Mouse (Mus musculus) liver (tissue): ENCODE measurements around the gene Trpt1.

Experiments
- DNase-seq: peaks from one replicate; pipeline ENCODE4 v3.0.0-alpha.2; 2020; ENCODE audit warnings: mixed read lengths

Trpt1 gene

DNA sequence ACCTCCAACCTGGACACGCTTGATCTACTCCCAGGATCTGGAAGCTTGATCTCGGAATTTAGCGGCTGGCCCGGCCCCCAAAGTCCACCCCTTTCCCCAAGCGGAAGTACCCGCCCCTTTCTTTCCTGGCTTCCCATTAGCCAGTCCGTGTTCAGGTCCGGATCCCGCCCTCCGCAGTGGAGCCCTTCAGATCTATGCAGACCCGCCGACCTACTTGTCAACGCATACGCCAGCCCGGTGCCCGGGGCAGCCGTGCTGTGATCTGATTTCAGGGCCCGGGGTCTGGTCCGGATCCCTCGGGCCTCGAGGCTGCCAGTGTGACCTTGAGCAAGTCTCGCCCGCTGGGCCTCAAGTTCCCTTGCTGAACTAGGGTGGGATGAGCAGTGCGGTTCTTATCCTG lies at the start of gene Trpt1, which contains the start of gene Nudt22:
Gene Trpt1, plus strand, starts transcription at position 126 of the 400 bp plus-strand sequence.
Gene Nudt22, minus strand, starts transcription at position 112 of the 400 bp plus-strand sequence.
- DNase-seq = peak; percentile 91

DNA sequence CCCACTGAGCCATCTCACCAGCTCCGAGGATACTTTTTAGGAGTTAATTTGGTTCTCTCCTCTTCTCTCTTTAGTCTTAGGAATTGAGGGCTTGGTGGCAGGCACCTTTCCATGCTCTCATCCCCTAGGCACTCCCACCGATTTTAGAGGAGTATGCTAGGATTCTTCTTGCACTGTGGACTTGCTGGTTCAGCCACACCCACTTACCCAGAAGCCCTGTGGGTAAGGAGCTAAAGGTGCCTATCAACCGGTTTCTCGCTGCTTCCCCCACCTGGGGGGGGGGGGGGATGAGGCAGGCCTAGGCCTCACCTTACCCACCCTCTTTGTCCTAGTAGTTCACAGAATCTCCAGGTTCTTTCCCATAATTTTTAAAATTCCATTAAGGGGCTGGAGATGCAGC lies 48.2 kb upstream of the Trpt1 start:
- DNase-seq = no peak

DNA sequence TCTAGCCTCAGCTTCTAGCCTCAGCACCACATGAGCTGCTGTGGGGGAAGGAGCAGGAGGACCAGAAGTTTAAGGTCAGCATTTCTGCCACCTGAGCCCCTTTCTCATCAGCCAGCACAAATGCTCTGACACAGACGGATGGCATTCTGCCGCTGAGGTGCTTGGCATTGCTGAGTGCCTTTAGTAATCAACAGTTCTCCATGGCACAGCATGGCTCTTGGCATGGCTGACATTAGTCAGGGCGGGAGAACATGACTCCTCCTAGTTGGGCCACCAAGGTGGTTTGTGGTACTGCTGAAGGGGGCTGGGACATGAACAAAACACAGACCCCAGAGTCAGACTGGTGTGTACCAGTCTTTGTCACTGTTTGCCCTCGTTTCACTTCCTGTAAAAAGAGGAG lies 47.7 kb upstream of the Trpt1 start:
- DNase-seq = no peak

DNA sequence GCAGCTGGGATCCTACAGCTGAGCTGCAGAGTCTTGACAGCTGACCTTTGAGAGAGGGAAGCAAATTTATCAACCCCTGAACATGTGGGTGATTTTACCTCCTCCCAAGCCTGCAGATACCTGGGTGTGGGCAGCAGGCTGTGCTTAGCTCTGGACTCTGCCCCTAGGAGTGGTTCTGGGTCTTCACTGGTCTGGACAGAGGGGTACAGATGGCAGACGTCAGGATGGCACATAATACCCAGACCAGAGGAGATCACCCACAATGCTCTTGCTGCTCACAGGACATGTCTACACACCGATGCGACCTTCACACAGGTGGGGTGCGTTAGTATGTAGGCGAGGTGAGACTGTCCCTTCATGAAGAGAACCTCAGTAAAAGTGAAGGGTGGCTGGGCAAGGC lies 46.4 kb upstream of the Trpt1 start:
- no peak for DNase-seq

DNA sequence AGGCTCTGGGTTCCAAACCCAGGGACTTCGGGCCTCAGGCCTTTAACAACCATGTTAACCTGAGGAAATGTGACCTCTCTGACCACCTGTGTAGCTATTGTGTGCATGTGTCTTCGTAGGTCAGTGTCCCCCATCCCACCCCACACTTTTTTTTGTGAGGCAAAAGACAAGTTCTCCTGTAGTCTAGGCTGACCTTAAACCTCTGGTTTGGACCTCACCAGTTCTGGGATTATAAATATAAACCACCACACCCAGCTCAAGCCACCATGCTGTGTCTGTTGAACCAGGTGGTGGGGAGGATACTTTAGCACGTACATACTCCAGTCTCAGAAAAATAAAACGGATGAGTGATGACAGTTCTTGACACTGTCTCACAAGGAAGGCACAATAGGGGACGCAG lies 46.0 kb upstream of the Trpt1 start:
- DNase-seq = no peak

DNA sequence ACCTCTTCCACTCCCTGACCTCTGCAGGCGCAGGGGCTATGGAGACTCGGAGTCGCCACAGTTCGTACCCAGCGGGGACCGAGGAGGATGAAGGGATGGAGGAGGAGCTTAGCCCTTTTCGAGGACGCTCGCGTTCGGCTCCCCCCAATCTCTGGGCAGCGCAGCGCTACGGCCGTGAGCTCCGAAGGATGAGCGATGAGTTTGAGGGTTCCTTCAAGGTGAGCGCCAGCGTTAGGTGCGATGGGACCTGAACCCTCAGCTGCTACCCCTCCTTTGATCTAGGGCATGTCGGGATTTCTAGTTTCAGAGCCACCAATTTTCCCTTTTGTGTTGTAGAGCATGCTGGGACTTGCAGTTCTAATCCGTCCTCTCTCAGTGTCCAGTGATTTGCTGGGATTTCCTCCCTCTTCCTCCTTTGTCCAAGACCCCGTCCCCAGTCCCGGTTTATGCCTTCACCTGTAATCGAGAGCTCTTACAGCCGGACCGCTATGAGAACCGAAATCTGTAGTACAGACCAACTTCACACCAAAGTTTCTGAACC lies 45.2 kb upstream of the Trpt1 start:
- DNase-seq = peak; percentile 64

DNA sequence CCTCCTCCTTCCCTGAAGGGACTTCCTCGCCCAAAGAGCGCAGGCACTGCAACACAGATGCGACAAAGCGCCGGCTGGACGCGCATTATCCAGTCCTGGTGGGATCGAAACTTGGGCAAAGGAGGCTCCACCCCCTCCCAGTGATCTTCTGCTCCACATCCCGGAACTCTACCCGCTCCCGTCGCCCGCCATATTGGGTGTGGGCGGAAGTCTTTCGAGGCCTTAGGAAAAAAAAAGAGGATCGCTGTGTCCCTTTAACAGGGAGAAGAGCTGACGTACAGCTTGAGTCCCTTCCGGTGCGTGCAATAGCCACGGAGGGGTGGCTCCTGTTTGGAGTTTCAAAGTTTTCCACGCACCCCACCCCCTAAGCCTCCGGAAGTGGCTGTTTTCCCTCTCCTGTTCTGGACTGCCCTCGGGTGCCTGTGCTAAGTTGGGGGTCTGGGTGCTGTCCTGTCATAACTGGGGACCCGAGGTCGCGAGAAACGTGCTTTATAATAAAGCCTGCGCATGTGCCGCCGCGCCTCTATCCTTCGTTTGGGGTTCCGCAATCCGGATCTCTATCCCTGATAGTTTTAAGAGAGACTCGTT lies 44.5 kb upstream of the Trpt1 start:
- DNase-seq = peak; percentile 90

DNA sequence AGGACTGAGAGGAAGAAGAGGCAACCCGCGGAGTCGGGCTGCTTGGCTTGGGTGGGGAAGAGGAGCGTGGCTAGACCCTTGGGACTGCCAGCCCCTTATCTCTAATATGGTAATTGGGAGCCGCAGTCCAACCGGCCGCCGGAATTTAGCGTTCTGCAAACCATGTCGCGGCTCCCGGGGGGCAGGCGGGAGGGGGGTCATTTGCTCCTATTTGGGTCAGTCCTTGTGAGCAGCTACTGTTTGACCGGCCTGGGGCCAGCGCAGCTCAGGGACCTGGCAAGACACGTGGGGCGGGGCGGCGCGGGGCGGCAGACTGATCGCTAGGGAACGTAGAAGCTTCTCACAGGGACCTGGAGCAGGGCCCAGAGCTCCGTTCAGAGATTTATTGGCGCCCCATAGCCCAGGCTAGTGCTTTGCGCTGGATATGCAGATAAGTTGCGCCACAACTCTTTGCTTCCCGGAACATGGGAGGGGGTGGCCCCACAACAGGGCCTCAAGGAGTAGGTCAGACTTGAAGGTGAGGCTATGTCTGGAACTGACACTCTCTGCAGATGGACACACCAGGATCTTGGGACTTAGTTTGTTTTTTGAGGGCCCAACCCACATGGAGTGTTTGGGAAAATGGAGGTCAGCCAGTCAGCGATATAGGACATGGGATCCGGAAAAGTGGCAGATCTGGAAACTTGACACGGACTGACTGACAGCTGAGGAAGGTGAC lies 43.8 kb upstream of the Trpt1 start:
- DNase-seq = peak; percentile 70

DNA sequence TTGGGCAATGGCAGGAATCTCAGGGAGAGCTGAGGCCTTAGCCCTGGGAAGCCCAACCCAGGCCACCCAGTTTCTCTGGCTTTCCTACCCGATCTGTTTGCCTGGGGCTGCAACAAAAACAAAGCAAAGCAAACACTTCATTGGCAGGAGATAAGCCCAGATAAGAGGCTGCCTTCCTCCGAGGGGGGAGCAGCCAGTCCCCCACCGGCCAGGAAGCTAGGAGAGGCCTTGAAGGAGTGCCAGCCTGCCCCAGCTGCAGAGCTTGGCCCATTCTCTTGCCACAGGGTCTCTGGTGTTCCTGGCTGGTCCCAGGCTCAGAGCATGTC lies 43.3 kb upstream of the Trpt1 start:
- DNase-seq = peak; percentile 41

DNA sequence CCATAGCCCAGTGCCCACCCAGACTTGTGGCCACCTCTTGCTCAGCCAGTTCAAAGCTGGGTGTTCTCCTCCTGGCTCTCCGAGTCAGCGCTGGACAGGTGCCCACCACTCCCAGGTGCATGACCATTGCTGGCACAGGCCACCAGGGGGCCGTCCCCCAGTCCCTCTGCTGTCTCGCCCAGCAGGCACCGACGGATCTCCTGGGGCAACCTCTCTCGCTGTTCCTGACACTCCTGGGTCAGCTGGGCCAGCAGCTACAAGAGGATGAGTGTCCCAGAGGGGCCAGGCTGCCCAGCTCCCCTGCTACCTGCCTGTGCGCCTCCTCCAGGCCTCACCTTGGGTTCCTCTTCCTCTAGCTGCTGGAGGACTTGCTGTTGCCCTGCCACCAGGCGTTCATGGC lies 41.9 kb upstream of the Trpt1 start:
- no peak for DNase-seq

DNA sequence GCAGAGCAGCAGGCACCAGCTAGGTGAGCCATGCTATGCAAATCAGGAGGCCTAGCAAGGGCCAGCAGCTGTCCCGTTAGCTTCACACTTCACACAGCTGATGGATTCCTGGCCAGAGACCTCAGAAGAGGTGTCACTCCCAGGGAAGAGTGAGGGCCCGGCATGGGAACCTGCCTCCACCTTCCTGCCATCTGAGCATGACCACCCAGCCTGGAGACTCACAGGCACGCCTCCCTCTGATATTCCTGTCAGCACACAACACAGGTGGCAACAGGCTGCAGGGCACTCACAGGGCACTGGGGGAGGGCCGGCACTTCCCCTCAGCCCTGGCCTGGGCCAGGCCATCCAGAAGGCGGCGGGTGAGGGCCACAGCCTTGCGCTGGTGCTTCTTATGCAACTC lies 40.5 kb upstream of the Trpt1 start:
- DNase-seq = no peak

DNA sequence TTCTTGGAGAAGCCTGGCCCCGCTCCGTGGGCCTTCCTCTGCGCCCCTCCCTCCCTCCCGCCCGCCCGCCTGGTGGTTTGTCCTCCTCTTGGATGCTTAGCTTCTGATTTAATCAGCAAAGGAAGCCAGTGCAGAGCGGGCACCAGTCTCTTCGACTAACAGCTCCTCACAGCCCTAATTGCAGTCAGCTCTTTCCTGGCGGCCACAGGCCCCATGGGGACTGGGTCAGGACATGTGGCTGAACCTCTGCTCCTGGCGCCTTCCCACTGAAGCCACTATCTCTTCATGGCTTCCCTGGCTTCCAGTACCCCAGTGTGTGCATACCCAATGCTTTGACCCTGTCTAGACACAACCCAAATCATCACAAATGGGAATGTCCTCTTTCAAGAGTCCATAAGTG lies 39.5 kb upstream of the Trpt1 start:
- no peak for DNase-seq

DNA sequence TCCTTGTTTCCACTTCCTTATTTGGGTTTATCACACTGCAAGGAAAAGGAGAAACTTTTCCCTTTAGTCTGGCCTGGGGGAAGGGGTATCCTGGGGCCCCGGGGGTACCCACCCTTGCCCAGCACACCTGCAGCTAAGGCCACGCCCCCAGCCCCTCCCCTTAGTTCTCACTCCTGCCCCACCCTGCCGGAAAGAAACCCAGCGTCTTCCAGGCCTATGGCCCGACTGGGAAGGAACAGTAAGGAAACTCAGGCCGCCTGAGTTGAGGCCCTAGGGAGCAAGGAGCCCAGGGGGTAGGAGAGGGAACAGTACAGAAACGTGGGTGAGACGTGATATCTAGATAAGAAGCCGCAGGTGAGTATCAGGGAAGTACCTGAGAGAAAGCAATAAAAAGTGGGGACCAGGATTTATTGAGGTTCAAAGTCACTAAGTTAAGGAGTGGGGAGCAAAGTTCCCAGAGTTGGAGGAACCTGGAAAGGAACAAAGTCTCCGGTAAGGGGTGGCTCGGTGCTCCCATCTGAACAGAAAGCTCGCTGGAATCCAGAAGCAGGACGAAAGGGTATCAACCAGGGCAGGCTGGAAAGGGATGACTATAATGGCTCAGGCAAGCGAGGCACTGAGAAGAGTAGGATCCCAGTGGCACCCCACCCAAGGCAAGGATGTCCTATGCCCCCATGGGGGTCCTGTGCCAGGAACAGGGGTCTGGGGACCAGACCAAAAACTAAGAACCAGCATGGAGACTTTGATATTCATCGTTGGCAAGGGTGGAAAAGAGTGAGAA lies 27.2 kb upstream of the Trpt1 start:
- peak; percentile 47 for DNase-seq

DNA sequence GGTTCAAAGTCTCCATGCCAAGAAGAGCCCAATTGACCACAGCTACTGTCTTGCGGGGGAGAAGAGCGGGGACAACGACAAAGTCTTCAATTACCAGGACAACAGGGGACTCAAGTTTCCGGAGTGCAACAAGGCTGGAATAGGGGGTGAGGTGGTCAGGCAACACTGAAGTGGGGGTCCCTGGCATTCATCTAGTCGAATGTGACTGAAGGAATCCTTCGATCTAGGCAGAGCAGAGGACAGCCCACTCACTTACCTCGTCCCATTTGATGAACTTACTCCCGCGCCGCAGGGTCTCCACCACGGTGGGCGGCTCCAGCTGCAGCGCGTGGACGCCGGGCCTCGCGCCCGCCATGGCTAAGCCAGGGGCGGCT lies 26.7 kb upstream of the Trpt1 start:
- no peak for DNase-seq

DNA sequence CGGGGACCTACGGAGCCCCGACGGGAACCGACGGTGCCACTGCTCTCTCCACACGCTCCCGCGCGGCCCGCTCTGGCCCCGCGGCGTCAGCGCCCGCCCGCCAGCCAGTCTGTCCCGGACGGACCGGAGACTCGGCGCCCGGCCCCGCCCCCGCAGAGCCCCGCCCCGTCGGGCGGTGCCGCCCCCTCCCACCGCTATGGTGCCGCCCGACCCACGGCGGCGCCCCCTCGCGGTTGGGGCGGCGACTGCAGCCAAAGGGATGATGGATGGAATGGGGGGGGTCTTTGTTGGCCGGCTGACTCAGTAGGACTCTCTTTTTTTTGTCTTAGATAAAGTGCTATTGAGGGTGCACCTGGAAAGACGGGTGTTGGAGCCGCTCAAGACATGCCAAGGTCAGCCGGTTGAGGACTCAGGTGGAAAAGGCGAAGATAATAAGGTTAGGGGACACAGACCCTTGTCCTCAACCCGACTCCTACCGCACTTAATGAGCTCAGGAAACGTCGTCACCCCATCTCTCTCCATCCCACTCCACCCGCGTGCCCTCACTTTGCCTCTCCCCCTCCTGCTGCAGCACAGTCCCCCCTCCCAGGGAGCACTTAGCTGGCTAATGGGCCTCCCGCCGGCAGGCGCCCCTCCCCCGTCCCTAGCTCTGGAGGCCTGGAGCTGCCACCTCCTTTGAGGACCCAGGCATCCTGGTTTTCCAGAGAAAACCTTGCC lies 26.1 kb upstream of the Trpt1 start:
- peak; percentile 90 for DNase-seq

DNA sequence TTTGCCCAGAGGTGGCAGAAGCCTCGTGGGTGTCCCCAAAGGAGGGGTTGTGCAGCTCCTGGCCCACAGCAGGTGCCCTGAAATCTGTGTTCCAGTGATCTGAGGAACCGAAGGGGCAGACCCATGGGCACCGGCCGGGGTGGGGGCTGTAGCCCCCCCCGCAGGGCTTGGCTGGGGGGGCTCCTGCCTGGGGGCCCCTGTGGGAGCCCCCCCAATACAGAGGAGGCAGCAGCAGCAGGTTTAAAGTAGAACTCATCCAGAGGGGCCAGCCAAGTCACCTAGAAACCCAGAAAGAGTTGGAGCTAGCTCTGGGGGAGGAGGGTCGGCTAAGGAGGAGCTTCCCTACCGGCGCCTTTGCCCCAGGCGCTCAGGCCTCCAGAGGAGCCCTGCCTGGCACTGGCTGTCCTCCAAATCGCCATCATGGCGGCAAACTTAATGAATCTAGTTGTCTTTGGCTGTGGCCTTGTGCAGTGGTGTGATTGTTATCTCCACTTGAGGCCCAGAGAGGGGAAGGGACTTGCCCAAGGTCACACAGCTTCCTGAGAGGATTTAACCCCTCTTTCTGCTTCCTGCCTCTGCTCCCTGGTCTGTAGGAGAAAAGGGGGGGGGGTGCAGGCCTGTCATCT lies 25.4 kb upstream of the Trpt1 start:
- no peak for DNase-seq

DNA sequence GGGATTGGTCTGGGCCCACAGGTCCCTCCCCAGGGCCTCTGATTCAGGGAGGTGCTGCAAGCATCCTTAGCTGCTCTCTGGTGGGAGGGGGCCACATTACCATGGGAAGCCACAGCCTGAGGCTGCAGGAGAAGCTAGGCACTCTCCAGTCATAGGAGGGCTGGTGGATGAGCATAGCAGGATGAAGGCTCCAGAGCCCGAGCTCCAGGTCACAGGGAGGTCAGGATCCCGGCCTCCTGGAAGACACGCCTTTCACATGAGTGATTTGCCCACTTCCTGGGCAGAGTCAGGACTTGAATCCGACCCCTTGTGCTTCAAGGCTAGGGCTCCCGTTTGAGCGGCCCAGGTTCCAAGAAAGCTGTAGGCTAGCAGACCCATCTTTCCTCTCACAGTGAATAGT lies 24.3 kb upstream of the Trpt1 start:
- no peak for DNase-seq

DNA sequence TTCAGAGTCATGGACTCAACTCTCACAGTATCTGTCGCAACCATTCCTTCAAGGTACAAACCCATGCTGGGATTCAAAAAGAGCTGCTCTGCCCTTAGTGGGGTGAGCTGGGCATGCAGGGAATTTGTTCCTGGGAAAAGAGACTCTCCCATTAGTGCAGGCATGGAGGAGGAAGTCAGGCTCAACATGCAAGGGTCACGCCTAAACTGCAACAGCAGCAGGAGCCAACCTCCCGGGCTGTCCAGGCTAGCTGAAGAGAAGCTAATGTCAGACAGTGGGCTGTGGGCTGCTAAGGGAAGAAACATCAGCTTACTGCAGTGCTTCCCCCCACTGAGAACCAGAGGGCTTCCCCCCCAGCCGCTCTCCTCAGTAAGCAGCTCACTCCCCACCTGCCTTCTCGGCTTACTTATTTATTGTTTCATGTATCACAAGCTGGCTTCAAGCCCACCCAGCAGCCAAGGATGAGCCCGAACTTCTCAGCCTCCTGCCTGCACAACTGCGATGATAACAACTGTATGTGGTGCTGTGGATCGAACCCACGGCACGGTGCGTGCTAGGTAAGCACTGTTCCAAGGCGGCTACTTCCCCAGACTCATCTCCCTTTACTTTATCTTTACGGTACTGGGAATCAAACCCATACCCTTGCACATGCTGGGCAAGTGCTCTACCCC lies 23.5 kb upstream of the Trpt1 start:
- no peak for DNase-seq

DNA sequence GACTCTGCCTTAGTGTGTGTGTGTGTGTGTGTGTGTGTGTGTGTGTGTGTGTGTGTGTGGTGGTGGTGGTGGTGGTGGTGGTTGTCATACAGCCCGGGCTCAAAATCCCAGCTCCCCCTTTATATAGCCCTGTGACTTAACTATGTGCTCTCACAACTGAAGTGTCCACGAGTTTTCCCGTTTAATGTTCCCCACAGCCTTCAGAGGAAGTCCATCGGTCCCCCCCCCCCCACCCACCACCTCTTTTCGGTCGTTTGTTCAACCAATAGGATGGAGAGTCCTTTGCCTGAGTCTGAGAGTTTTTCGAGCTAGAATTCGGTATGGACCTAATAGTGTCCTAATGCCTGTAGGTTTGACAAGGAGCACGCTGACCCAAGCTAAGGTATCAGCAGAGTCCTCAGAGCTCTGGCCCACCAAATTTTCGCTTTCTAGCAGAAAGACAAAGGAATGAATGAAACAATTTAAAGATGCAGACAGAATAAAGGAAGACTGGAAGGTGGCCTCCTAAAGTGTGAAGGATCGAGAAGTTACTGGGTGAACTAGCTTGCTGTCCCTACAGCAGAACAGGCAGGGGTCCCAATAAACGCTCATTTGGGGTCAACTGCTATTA lies 22.2 kb upstream of the Trpt1 start:
- DNase-seq = no peak

DNA sequence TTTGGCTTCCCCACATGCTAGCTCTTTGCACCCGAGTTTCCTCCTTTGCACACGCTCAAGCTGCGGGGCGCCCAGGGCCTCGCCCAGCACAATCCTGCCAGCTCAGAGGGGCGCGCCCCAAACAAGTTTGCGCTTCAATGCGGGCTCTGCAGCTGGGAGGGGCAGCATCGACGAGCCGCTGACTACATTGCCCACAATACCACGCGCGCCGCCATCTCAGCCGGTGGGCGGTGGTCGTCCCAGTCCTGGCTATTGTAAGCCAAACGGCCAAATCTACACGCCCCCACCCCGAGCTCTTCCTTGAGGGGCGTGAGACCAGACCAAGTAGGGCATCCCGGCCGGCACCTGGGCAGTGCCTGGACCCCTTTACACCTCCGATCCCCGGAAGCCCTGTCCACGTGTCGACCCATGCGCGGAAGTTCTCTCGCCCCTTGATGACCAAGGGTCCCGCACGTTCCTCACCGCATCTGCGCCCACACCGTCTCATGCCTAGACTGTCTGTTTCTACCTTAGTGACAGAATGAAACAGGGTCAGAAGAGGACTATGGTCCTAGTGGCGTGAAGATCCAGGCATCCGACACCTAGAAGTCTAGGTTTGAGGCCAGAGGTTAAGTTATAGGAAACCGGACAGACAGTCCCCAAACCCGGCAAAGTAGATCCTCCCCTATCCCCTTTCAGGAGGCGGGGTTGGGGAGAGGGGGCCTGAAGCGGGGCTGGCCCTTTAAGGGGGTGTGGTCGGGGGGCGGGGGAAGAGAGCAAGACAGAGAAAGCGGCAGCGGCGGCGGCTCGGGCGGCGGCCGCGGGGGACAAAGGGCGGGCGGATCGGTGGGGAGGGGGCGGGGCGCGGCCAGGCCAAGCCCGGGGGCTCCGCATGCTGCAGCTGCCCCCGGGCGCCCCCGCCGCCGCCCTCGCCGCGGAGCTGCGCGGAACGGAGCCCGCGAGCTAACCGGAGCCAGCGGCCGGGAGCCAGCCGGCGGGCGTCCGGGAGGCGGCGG lies 21.4 kb upstream of the Trpt1 start, which contains the start of gene Ppp1r14b:
Gene Ppp1r14b, plus strand, starts transcription at position 758 of the 995 bp plus-strand sequence.
- peak; percentile 90 for DNase-seq
